Mouse (Mus musculus): ENCODE measurements around the gene Amdhd1.

DNA sequence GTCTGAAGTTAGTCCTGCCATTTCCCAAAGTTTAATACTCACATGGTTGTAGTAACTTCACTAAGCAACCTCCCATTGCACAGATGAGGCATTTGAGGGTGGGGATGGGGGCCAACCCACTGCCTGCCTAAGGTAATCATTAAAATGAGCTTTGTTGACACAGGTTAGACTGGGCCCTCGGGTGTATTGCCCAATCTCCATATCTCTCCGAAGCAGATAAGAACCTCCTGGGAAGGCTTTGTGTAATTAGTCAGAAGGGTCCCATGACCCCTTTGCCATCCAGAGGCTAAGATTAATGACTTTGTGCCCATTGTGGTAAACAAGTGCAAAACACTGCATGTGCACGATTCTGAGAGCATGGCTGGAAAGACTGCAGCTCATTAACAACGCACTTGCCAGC lies 22.1 kb downstream of the Amdhd1 start:
- no peak for TF ChIP-seq CTCF (IDR thresholded peaks at IDR 0.05 in 2 of 3, conservative IDR thresholded peaks at IDR 0.05 in 1 of 3; ENCODE audit: control insufficient read depth in 1 of 3, insufficient read depth in 1 of 3, low read depth in 2 of 3, low read length in 3 of 3, poor library complexity in 1 of 3, severe bottlenecking in 1 of 3)
- TF ChIP-seq ZNF384 (IDR thresholded peaks at IDR 0.05; ENCODE audit: low read depth, low read length) = no peak
- TF ChIP-seq HCFC1 (IDR thresholded peaks at IDR 0.05; ENCODE audit: low read depth, low read length) = no peak
- no peak for TF ChIP-seq UBTF (IDR thresholded peaks at IDR 0.05; ENCODE audit: borderline replicate concordance, insufficient read depth, low read depth, low read length)
- TF ChIP-seq MEF2A (IDR thresholded peaks at IDR 0.05; ENCODE audit: extremely low read depth, insufficient replicate concordance, low read depth, low read length, poor library complexity, severe bottlenecking) = no peak
- no peak for TF ChIP-seq POLR2AphosphoS2 (IDR thresholded peaks at IDR 0.05; ENCODE audit: low read length)
- TF ChIP-seq NELFE (IDR thresholded peaks at IDR 0.05; ENCODE audit: low read depth, low read length) = no peak
- TF ChIP-seq POLR2A (IDR thresholded peaks at IDR 0.05; ENCODE audit: control insufficient read depth in 1 of 2, insufficient read depth in 1 of 2, low read depth in 1 of 2, low read length in 2 of 2, poor library complexity in 1 of 2) = no peak
- no peak for TF ChIP-seq MAZ (IDR thresholded peaks at IDR 0.05; ENCODE audit: low read depth, low read length)
- TF ChIP-seq ZKSCAN1 (IDR thresholded peaks at IDR 0.05; ENCODE audit: low read depth, low read length) = no peak
- TF ChIP-seq TCF12 (IDR thresholded peaks at IDR 0.05; ENCODE audit: low read depth, low read length) = no peak
- no peak for TF ChIP-seq EP300 (IDR thresholded peaks at IDR 0.05; ENCODE audit: low read depth in 1 of 2, low read length in 2 of 2)
- TF ChIP-seq ZMIZ1 (IDR thresholded peaks at IDR 0.05; ENCODE audit: low read depth, low read length) = no peak
